Mouse (Mus musculus) lung, adult 18-20 months (tissue): ENCODE data around the gene Ap4s1.
"Not testable (repeated sequence)": the region's sequence is repeated elsewhere in the genome, so short reads cannot be mapped to it uniquely, and the experiment has no call there.

Experiments
- DNase-seq, 2 experiments: peaks; one replicate each; pipeline ENCODE4 v3.0.0; 2022; ENCODE audit warnings: mixed read lengths in 2 of 2

Gene Ap4s1

DNA sequence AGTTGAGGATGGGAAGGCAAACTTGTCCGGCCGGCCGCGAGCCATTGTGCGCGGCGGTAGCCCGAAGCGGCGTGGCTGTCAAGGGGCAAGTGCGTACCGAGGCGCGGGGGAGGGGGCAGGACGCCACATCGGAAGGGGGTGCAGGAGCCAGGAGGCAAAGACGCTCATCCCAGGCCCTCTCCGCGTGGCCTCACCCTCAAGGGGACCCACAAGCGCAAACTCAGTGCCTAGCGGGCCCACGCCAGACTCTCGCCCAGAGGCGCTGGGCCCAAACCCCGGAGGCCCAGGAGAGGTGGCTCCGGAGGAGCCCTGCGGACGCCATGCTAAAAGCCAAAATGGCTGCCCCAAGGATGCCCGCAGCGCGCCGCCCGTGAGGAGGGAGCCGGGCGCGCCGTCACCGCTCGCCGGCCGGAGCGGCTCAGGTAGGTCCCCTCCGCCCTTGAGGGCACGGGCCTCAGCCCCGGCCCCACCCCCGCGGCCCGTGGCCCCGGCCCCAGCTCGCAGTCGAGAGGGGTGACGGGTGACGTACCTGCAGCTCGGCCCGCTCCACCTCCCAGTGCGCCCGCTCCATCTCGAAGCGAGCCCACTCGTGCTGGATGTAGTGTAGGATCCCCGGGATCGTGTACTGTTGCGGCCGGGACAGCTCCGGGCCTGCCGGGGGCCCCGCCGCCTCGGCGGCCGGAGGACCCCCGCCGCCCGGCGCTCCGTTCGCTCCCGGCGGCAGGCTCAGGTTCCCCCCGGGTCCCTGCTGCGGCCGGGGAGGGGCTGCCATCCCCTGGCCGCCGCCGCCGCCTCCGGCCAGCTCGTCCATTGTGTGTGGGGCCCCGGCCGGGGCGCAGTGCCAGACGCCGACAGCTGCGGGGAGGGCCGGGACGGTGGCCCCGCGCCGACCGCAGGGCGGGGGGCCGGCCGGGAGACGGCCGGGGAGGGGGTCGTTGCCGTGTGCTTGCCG lies at the start of gene Ap4s1:
TSS of gene Ap4s1 (plus strand) at position 141 of the 952 bp plus-strand sequence.
- DNase-seq = peak; percentile 76 to 78

DNA sequence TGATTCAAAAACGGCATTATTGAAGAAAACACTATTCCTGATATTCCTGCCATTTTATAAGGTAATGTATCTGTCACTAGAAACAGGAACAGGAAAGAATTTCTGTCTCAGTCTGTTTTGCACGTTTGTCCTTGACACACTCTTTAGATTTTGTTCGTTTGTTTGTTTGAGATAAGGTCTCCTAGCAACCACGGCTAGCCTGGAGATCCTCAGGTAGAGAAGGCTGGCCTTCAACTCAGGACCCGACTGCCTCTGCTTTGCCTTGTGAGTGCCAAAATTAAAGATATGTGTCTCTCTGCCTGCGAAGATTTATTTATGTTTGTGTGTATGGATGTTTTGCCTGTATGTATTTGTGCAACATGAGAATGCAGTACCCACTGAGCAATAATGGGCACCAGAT lies 49.0 kb upstream of the Ap4s1 start:
- peak in 1 of 2 experiments; percentile 24 for DNase-seq

DNA sequence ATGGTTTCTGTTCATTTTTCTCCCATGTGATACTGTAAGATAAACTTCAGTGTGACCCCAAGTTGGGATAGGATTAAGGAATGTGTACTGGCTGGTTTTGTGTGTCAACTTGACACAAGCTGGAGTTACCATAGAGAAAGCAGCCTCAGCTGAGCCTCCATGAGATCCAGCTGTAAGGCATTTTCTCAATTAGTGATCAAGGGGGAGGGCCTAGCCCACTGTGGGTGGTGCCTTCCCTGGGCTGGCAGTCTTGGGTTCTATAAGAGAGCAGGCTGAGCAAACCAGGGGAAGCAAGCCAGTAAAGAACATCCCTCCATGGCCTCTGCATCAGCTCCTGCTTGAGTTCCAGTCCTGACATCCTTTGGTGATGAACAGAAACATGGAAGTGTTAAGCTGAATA lies 41.4 kb upstream of the Ap4s1 start:
- not testable (repeated sequence) for DNase-seq

DNA sequence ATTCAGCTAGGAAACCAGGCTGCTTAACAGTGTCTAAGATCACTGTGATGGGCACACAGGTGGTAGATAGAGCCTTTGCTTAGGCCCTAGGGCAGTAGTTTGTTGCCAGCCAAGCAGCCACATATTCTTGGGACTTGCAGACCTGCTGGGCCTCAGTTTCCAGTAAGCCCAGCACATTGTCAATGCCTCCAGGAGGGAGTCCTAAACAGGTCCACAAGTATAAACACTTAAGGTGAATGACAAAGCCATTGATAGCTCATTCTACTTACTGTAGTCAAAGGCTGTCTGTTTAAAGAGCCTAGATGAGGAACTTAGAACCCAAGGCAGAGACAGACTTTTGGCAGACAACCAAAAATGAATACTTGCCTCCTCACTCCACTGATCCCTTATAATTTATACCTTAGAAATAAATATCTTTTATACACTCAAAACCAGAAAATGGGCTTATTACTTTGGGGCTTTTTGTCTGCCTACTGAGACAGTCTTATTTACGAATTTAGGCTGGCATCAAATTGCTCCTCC lies 34.8 kb upstream of the Ap4s1 start:
- DNase-seq = no peak

DNA sequence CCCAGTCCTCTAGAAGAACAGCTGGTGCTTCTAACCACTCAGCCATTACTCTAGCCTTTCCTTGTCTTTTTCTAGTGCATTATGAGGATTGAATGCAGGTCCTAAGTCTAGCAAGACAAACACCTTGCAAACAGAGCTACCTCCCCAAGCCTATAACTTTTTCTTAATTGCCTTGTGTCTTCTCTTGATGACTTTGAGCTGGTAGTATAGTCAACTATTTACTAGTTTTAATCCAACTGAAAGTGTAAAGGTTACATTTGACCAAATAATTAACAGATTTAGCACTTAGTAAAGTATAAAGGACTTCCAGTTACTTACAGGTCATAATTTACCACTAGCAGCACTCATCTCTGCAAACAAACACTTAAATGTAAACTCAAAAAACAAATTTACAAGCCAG lies 27.8 kb upstream of the Ap4s1 start:
- DNase-seq = no peak

DNA sequence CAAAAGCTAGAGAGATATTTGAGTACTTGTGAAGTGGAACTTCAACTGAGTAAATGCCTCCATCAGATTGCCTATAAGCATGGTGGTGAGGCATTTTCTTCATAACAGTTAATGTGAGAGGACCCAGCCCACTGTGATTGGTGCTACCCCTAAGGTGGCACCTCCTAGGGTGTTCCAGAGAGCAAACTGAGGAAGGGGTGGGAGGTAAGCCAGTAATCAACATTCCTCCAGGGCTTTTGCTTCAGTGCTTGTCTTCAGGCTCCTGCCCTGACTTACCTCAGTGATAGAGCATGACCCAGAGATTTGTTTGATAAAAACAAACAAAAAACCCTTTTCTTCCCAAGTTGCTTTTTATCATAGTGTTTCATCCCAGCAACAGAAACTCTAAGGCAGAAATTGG lies 26.9 kb upstream of the Ap4s1 start:
- no peak for DNase-seq

DNA sequence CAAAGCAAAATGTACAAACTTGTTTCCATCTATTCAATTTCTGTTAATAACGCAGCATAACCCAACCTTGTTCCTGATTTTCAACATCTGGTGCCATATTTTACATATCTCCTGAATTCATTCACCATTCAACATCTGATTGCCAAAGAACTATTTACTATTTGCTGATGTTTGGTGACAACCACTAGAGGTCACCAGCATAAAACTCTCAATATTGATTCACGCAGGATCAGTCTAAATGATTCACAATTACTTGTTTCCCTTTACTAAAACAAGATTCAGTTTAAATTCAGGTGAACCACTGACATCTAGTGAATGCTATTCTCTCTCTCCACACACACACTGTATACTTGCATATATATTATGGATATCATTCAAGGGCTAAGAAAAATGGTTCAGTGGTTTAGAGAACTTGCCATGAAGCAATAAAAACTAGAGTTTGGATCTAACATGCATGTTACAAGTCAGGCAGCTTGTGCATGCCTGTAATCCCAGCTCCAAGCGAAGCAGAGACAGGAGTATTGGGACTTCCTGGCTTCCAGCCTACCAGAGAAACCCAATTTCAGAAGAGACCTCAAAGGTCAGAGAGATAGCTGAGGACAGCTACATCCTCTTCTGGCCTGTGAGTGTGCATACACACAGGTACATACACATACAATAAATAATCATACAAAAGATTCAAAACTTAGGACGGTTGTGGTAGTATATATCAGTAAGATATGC lies 24.0 kb upstream of the Ap4s1 start:
- no peak for DNase-seq

DNA sequence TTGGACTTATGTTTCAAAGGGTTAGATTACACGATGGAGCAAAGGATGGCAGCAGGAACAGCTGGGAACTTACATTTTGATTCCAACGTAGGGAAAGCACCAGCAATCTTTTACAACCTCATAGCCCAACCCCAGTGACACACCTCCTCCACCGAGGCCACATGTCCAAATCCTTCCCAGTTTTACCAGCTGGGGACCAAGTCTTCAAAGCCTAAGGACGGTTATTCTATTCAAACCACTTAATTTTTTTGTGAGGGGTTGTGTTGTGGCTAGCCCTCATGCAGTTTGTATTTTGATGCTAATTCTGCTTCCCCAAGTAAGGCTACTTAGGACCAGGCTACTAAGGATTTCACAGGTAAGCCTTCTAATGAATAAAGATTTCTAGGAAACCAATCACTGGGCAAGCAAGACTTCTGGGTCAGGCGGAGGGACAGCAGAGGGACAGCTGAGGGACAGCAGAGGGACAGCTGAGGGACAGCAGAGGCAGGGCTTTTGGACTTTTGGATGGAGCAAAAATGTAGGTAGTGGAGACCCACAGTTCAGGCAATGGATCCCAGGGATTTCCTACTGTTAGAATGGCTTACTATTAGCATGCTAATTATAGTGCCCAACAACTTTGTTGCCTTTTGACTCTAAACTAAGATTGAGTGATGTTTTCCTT lies 19.5 kb upstream of the Ap4s1 start:
- DNase-seq = no peak

DNA sequence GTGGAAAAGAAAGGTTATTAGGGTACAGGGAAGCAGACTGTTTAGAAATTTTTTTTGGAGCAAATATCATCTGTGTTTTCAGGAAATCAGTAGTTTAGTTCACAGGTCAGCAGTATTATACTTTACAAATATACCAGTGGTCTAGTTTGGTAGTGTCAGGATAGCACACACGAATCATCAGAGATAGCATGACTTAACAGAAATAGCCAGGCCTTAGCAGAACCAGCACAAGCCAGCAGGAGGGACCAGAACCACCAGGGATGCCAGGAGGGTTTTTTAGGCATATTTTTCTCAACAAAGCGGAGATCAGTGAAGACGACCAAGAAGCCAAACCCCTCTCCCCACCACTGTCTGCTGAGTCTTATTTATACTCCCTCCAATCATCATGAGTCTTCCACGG lies 17.6 kb upstream of the Ap4s1 start:
- DNase-seq = no peak

DNA sequence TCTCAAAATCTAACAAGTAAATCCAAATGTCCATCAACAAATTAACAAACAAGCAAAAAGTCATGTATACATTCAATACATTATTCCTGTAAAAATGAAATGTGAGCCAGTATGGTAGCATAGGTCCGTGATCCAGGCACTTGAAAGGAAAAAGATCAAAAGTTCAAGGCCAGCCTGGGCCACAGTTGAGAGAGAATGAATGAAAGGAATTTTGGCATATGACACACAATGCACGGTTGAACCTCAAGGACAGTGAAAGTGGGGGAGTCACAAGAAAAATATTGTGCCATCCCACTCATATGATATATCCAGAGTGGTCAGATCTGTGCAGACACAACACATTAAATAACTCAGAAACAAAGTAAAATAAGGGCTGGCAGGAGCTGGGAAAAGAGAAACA lies 14.4 kb upstream of the Ap4s1 start:
- DNase-seq = no peak

DNA sequence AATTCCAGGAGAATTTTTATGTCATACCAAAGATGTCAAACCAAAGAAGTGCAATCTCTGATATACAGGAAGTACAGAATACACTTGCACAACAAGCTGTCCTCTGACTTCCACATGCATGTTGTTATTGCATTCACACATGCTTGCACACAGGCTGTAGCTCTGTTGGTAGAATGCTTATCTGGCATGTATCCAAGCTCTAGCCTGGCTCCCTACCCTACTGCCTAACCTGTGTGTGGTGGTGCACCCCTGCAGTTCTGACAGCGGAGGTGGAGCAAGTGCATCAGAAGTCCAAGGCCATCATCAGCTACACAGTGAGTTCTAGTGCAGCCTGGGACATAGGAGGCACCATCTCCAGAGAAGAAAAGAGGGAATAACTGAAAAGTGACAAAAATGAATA lies 12.0 kb upstream of the Ap4s1 start:
- DNase-seq = no peak

DNA sequence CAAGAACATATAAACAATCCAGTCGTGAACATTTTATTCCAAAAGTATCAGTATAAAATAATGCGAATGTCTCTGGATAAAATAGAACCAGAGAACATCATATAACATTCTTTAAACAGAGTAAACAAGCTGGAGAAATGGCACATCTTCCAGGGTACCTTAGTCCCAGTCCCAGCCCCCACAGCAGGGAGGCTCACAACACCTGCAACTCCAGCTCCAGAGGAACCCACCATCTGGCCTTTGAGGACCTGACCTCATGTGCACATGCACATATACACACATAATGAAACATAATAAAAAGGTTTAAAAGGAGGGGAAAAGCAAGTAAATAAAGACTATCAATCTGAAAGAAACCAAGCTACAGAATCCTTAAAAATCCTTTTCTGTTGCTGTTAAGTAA lies 2.3 kb upstream of the Ap4s1 start:
- no peak for DNase-seq

DNA sequence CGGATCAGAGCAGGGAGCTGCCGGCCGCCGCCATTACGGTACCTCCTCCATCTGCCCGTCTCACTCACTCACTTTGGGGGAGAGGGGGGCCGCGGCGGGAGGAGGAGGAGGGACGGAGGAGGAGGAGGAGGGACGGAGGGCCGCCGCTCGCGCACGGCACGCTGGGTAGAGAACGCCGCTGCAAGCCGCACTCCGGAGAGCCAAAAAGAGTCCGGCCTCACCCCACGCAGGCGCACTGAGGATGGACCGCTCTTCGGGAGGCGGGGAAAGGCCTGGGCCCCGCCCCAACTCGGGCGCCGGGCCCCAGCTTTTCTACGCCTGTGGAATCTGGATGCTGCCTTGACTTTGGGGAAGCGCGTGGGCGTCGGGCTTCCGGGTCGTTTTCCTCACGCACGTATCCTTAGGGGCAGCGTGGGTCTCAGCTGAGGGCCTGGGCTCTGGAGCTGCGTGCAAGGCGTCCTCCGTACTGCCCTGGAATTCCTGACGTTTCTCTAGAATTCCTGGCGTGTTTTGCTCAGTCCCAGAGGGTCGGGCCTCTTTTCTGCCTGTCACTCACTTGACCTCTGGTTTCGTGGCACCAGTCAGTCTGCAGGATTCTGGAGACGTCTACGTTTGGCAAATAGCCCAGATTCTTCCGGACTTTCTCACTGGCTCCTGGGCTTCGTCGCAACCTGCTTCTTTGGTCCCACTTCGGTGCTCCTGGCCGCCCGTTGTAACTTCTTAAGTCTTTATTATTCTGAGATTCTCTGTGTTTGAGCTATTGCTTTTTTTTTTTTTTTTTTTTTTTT lies 1.2 kb downstream of the Ap4s1 start, which contains the start of gene Strn3:
TSS of gene Strn3 (minus strand) at position 53 of the 788 bp plus-strand sequence.
- peak; percentile 97 for DNase-seq

DNA sequence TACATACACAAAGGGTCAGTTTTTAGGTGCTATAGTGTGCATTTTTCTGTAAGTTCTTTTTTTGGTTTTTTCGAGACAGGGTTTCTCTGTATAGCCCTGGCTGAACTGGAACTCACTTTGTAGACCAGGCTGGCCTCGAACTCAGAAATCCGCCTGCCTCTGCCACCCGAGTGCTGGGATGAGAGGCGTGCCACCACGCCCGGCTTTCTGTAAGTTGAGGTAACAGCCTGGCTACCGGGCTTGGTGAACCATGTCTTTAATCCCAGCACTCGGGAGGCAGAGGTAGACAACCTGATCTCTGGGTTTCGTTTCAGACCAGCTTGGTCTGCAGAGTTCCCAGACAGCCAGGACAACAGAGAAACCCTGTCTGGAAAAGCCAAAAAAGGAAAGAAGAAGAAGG lies 2.0 kb downstream of the Ap4s1 start:
- not testable (repeated sequence) for DNase-seq

DNA sequence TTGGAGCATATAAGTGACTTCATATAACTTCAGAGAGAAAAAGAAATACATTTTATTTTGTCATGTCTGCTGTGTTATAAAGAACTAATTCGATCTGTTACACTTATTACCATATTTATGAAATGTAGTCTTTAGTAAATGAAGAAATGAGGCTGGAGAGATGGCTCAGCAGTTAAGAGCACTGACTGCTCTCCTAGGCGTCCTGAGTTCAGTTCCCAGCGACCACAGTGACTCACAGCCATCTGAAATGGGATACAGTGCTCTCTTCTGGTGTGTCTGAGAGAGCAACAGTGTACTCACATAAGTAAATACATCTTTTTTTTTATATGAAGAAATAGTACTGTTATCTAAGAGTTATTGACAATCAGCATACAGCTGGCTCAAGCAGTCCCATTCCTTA lies 2.6 kb downstream of the Ap4s1 start:
- DNase-seq = no peak

DNA sequence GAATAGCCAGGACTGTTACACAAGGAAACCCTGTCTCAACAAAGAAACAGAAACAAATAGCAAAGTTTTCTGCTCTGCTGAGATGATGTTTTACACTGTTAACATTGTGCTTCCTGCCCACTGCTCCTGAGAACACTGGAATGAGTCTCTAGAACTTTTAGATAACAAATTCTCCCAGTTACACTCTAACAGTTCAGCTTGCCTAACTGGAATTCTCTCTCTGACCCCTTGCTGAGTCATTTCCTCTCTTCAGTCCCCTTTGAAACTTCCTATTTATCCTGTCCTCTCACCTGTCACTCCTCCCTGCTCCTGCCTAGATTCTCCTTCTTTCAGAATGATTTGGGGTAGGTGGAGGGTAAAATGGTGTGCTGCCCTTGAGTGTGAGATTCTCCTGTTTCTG lies 3.3 kb downstream of the Ap4s1 start:
- no peak for DNase-seq

DNA sequence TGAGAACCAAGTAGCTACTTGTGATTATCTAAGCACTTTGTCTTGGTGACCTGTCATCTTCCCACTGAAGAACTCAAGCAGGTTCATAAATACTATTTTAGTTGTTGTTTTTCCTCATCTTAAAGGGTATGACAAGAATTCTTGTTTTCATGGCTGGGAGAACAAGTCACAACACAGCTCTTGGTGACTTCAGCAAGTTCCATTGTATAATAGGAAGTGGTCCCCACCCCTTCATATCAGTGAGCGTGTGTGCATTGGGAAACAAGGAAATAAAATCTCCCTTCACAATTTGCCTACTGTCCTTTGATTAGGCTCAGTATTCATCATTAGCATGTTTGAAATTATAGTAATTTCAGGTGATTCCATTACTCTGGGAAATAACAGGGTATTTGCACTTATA lies 4.1 kb downstream of the Ap4s1 start:
- no peak for DNase-seq

DNA sequence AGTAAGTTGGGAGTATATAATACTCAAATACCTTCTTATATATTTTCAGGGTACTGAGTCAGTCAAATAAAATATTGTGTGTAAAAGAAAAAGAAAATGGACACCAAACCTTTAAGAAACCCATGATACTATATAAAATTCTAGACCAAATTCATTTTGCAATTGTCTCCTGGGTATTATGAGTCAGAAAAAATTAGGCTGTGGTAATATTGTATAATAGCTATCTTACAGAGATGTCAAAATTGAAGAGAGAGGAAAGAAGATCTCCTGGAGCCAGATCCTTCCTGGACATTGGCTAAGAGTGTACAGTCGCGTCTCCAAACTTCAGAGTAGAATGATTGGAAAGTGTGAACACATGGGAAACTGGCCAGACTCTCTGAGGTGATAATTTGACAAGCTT lies 5.3 kb downstream of the Ap4s1 start:
- no peak for DNase-seq

DNA sequence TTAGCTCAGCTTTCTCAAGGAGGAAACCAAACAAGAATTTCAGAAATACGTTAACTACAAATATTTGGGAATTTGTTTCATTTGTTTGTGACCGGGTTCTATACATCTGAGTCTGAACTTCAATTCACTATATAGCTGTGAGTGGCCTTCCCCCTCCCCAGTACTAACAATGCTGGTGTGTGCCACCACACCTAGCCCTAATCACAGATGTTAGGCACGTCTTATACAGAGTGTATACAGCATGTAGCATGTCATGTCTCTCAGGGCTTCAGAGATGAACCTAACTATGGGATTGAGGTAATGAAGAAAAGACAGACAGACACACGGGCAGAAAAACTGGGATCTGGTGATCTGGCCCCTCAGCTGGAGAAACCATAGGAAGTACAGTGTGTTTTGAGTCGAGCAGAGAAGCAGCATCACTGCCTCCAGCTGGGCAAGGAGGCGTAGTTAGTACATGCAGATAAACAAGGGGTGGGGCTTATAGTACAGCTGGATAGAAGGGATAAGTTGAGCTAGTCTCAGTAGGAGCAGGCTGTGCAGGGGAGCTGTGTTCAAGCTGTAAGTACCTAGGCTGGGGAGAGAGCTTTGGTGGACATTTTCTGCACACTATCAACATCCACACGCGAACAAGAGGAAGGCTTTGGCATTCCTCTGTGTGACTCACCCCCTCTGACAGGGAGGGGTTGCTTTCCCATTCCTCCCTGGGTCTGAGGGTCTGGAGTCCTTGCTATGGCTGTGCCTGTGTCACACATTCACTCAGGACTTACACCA lies 9.0 kb downstream of the Ap4s1 start:
- DNase-seq = no peak

DNA sequence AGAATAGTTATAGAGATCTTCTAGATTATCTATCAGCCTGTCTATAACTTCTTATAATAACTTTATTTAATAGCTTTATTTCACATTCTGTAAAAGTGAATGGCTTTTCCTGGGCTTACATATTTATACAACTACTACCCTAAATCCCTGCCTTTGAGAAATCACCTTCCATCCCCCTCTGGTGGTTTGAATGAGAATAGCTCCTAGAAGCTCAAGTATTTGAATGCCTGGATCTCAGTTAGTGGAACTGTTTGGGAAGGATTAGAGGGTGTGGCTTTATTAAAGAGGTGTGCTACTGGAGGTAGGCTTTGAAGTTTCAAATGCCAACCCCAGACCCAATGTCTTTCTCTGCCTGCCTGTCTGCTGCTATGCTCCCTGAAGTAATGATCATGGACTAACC lies 10.9 kb downstream of the Ap4s1 start:
- DNase-seq = no peak

DNA sequence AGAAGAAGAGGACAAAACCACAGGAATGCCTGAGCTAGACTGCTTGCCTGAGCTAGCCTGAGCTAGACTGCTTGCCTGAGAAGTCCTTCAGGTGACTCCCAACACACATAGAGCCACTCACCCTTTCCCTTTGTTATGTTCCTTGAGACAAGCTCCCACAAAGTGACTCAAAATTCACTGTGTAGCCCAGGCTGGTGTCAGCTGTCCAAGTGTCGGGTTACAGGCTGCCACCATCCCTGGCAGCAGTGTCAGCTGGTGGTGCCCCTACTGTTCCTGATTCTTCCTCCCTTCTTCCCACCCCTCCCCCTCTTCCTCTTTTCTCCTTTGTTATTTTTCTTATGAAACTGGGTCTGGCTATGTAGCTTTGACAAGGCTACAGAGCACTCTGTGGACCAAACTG lies 13.0 kb downstream of the Ap4s1 start:
- no peak for DNase-seq

DNA sequence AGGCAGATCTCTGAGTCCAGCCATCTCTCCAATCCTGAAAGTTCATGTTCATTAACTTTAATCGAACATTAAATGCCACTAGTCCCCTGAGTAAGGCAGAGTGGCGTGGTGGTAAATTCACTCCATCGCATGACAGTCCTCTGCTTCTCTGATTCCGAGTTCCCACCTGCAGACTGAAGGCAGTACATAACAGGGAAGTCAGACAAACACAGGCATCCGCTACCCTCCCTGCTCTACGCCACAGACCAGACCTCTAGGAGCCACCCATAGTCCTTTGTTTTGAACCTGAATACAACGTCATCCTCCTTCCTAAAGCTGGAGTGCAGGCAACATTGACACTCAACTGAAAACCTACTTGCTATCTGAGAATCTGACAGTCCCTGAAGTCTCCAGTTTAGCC lies 13.7 kb downstream of the Ap4s1 start:
- DNase-seq = peak in 1 of 2 experiments; percentile 24
